Mouse (Mus musculus): Measurements from ENCODE around the gene Pcca. TPM values are rescaled to one million over a fixed set of nuclear protein-coding genes. Genes with fewer than 3 reads are reported as not detected.

Gene Pcca
- polyA plus RNA-seq, 1 experiment: 10.3 TPM

- no peaks in the 10 kb centered on the region for H3K27me3 ChIP-seq (ENCODE audit: control insufficient read depth, insufficient read depth, insufficient read length)
- no peaks in the 10 kb centered on the region for H3K79me2 ChIP-seq (ENCODE audit: control insufficient read depth, insufficient read depth)
- H3ac ChIP-seq (ENCODE audit: control insufficient read depth, insufficient read length, low read depth): no peak overlapping the region
- H3K79me3 ChIP-seq (ENCODE audit: low read depth): no peaks in the 10 kb centered on the region
- H3K36me3 ChIP-seq (ENCODE audit: control insufficient read depth, insufficient read depth): no peaks in the 10 kb centered on the region
- TF ChIP-seq FOSL1 (IDR thresholded peaks at IDR 0.05; ENCODE audit: insufficient read depth, low read length, poor library complexity, severe bottlenecking) (no peak), CTCF (IDR thresholded peaks at IDR 0.05; ENCODE audit: control insufficient read depth, insufficient read depth, insufficient read length) (no peak), MYOG (IDR thresholded peaks at IDR 0.05; ENCODE audit: control insufficient read depth, extremely low read depth, insufficient read length) (no peak), MYOD1 (IDR thresholded peaks at IDR 0.05; ENCODE audit: control insufficient read depth, insufficient read length, low read depth) (no peak), CEBPB (IDR thresholded peaks at IDR 0.05; ENCODE audit: low read depth) (no peak), USF1 (IDR thresholded peaks at IDR 0.05; ENCODE audit: low read depth) (no peak), MAX (IDR thresholded peaks at IDR 0.05) (no peak)
- H3K4me3 ChIP-seq (ENCODE audit: insufficient read depth, poor library complexity, severe bottlenecking): no peak overlapping the region
Measured at GRCm38 (mm10) chr14:122716057-122716456, 181.9 kb downstream of the Pcca start.

DNA sequence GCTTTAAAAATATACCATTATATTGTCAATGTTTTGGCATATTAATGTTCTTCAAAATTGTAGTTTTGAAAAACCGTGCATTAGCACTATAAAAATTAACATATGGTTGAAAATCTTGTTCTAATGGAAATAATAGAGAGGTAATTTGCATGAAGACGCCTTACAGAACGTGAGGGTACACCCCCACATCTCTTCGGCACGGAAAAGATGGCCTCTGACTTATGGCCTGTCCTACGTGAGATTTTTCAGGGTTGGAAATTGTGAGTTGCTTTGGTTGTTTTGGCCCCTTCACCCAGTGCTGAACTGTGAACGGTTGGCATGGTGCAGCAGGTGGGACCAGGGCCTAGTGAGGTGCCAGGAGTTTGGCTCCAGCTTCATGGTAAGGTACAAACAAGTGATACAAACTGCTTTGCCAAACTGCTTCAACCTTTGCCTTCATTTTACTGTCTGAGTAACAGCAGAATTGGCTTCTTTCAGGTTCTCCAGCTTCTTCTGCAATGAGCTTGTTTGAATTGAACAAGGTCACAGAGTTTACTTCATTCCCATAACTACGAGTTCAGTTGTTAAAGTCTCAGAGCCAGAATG, 185.5 kb downstream of the Pcca start:
- H3K4me3 ChIP-seq (ENCODE audit: insufficient read depth, poor library complexity, severe bottlenecking): no peak overlapping the region
- H3K79me2 ChIP-seq (ENCODE audit: control insufficient read depth, insufficient read depth): no peaks in the 10 kb centered on the region
- no peaks in the 10 kb centered on the region for H3K36me3 ChIP-seq (ENCODE audit: control insufficient read depth, insufficient read depth)
- no peaks in the 10 kb centered on the region for H3K79me3 ChIP-seq (ENCODE audit: low read depth)
- no peak for TF ChIP-seq USF1 (IDR thresholded peaks at IDR 0.05; ENCODE audit: low read depth)
- no peak for TF ChIP-seq MYOD1 (IDR thresholded peaks at IDR 0.05; ENCODE audit: control insufficient read depth, insufficient read length, low read depth)
- no peak for TF ChIP-seq CTCF (IDR thresholded peaks at IDR 0.05; ENCODE audit: control insufficient read depth, insufficient read depth, insufficient read length)
- TF ChIP-seq MYOG (IDR thresholded peaks at IDR 0.05; ENCODE audit: control insufficient read depth, extremely low read depth, insufficient read length): no peak
- TF ChIP-seq MAX (IDR thresholded peaks at IDR 0.05): no peak
- no peak for TF ChIP-seq FOSL1 (IDR thresholded peaks at IDR 0.05; ENCODE audit: insufficient read depth, low read length, poor library complexity, severe bottlenecking)
- TF ChIP-seq CEBPB (IDR thresholded peaks at IDR 0.05; ENCODE audit: low read depth): no peak
- no peak overlapping the region for H3ac ChIP-seq (ENCODE audit: control insufficient read depth, insufficient read length, low read depth)
- H3K27me3 ChIP-seq (ENCODE audit: control insufficient read depth, insufficient read depth, insufficient read length): no peaks in the 10 kb centered on the region

DNA sequence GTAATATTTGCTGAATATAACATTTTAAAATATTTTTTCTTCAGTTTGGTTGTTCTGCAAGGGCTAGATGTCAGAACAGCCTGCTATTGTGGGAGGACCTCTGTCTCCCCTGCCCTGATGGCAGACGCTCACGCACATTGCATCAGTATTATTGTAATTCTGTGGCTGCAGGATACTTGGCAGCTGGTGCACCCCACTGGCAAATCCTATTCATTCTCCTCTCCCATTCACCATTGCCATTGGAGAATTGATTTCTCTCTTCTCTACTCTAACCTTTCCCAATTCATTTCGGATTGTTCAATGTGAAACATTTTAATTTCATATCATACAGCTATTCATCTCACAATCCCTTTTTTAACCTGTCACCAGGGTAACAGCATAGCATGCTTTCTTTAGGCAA, 186.9 kb downstream of the Pcca start:
- Histone ChIP-seq H3K36me3 (ENCODE audit: control insufficient read depth, insufficient read depth) (no peaks in the 10 kb centered on the region), H3K79me3 (ENCODE audit: low read depth) (no peaks in the 10 kb centered on the region), H3K79me2 (ENCODE audit: control insufficient read depth, insufficient read depth) (no peaks in the 10 kb centered on the region), H3K27me3 (ENCODE audit: control insufficient read depth, insufficient read depth, insufficient read length) (no peaks in the 10 kb centered on the region), H3ac (ENCODE audit: control insufficient read depth, insufficient read length, low read depth) (no peak overlapping the region), H3K4me3 (ENCODE audit: insufficient read depth, poor library complexity, severe bottlenecking) (no peak overlapping the region)
- TF ChIP-seq MYOG (IDR thresholded peaks at IDR 0.05; ENCODE audit: control insufficient read depth, extremely low read depth, insufficient read length): no peak
- TF ChIP-seq FOSL1 (IDR thresholded peaks at IDR 0.05; ENCODE audit: insufficient read depth, low read length, poor library complexity, severe bottlenecking): no peak
- TF ChIP-seq USF1 (IDR thresholded peaks at IDR 0.05; ENCODE audit: low read depth): no peak
- TF ChIP-seq MAX (IDR thresholded peaks at IDR 0.05): no peak
- TF ChIP-seq MYOD1 (IDR thresholded peaks at IDR 0.05; ENCODE audit: control insufficient read depth, insufficient read length, low read depth): no peak
- no peak for TF ChIP-seq CEBPB (IDR thresholded peaks at IDR 0.05; ENCODE audit: low read depth)
- no peak for TF ChIP-seq CTCF (IDR thresholded peaks at IDR 0.05; ENCODE audit: control insufficient read depth, insufficient read depth, insufficient read length)

DNA sequence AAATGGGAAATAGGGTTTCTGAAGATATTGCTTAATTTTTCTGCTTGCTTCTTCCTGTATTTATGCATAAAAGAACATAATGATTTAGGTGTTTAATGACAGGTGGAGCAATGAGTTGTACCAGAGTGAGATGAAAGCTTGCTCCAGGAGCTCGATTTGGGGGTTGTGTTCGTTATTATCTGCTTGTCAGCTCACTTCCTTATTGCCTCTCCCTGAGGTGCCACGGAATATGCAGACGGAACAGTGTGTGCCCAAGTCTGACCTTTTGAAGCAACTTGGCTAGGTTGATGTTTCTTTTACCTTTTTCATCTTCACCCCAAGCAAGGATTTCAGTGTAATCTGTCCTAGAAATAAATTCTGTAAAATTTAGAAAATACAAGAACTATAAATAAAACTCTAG, 187.6 kb downstream of the Pcca start:
- Histone ChIP-seq H3K79me2 (ENCODE audit: control insufficient read depth, insufficient read depth) (no peaks in the 10 kb centered on the region), H3ac (ENCODE audit: control insufficient read depth, insufficient read length, low read depth) (no peak overlapping the region), H3K79me3 (ENCODE audit: low read depth) (no peaks in the 10 kb centered on the region), H3K4me3 (ENCODE audit: insufficient read depth, poor library complexity, severe bottlenecking) (no peak overlapping the region), H3K27me3 (ENCODE audit: control insufficient read depth, insufficient read depth, insufficient read length) (no peaks in the 10 kb centered on the region), H3K36me3 (ENCODE audit: control insufficient read depth, insufficient read depth) (no peaks in the 10 kb centered on the region)
- TF ChIP-seq MAX (IDR thresholded peaks at IDR 0.05) (no peak), FOSL1 (IDR thresholded peaks at IDR 0.05; ENCODE audit: insufficient read depth, low read length, poor library complexity, severe bottlenecking) (no peak), CTCF (IDR thresholded peaks at IDR 0.05; ENCODE audit: control insufficient read depth, insufficient read depth, insufficient read length) (no peak)

DNA sequence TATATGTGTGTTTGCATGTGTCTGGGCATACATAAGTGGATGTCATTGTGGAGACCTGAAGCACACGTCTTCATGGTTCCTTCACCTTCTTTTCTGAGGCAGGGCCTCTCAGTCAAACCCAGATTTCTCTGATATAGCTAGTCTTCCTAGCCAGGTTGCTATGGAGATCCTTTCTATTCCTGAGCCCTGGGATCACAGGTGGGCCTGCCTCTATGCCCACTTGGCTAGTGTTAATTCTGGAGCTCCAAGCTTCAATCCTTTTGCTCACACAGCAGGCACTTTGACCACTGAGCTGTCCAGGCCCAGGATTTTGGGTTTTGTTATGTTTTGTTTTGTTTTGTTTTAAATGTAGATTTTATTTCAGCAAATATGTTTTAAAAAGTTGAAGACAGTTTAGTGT, 192.3 kb downstream of the Pcca start:
- Histone ChIP-seq H3ac (ENCODE audit: control insufficient read depth, insufficient read length, low read depth) (no peak overlapping the region), H3K27me3 (ENCODE audit: control insufficient read depth, insufficient read depth, insufficient read length) (no peaks in the 10 kb centered on the region), H3K79me3 (ENCODE audit: low read depth) (no peaks in the 10 kb centered on the region), H3K36me3 (ENCODE audit: control insufficient read depth, insufficient read depth) (no peaks in the 10 kb centered on the region), H3K4me3 (ENCODE audit: insufficient read depth, poor library complexity, severe bottlenecking) (no peak overlapping the region), H3K79me2 (ENCODE audit: control insufficient read depth, insufficient read depth) (no peaks in the 10 kb centered on the region)
- TF ChIP-seq MAX (IDR thresholded peaks at IDR 0.05) (no peak), MYOG (IDR thresholded peaks at IDR 0.05; ENCODE audit: control insufficient read depth, extremely low read depth, insufficient read length) (no peak), CEBPB (IDR thresholded peaks at IDR 0.05; ENCODE audit: low read depth) (no peak), FOSL1 (IDR thresholded peaks at IDR 0.05; ENCODE audit: insufficient read depth, low read length, poor library complexity, severe bottlenecking) (no peak), CTCF (IDR thresholded peaks at IDR 0.05; ENCODE audit: control insufficient read depth, insufficient read depth, insufficient read length) (no peak), MYOD1 (IDR thresholded peaks at IDR 0.05; ENCODE audit: control insufficient read depth, insufficient read length, low read depth) (no peak), USF1 (IDR thresholded peaks at IDR 0.05; ENCODE audit: low read depth) (no peak)

All from C2C12 (cell line).